Mouse (Mus musculus): Measurements from ENCODE around the gene Ubl3.

GRCm38 (mm10) chr5:148493025-148493424 is 59.6 kb downstream of the Ubl3 start:
- TF ChIP-seq CTCF (IDR thresholded peaks at IDR 0.05; ENCODE audit: borderline replicate concordance, extremely low read depth, insufficient read depth, insufficient read length): no peak
- no peak for TF ChIP-seq POLR2A (IDR thresholded peaks at IDR 0.05; ENCODE audit: borderline replicate concordance, extremely low read depth, insufficient read depth, insufficient read length, poor library complexity, severe bottlenecking)
